Mouse (Mus musculus) spleen, embryonic (tissue): Measurements from ENCODE around the gene Gm17359.

Experiments
- CTCF ChIA-PET: fragments of 350-600 bp; sonication (Branson Sonifier 250); formaldehyde crosslinking; loops from one replicate; lab custom pipeline; 2022; lab: Charles Lee

The Gm17359 gene

GRCm38 (mm10) chr3:79342961-79343735 is 6.7 kb downstream of the Gm17359 start:
- CTCF ChIA-PET, result no interaction called here

DNA sequence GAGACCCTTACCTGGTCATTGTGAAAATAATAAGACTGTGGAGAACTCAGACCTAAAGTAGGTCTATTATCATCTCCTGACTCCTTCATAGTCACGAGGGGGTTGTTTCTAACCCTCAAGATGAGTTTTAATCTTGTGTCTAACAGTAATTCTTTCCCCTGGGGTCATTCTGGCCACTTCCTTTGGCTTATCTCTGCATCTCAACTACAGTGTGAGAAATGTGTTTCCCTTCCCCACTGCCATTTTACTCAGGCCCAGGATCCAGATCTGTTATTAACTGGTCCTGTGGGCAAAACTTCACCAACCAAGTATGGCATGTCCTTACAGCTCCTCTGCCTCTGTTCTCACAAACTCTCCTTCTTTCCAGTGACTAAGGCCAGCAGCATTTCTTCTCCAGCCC is 12.8 kb downstream of the Gm17359 start:
- CTCF ChIA-PET, result no interaction called here

- CTCF ChIA-PET, result no interaction called here
Measured at GRCm38 (mm10) chr3:79358721-79359120, 22.3 kb downstream of the Gm17359 start.

- CTCF ChIA-PET, result no interaction called here
Measured at GRCm38 (mm10) chr3:79360317-79361101, 24.0 kb downstream of the Gm17359 start.

GRCm38 (mm10) chr3:79366098-79366497 is 29.6 kb downstream of the Gm17359 start:
- CTCF ChIA-PET, result no interaction called here

GRCm38 (mm10) chr3:79368306-79368705 is 31.8 kb downstream of the Gm17359 start:
- CTCF ChIA-PET, result no interaction called here

- CTCF ChIA-PET, result no interaction called here
Measured at GRCm38 (mm10) chr3:79370385-79370929, 34.0 kb downstream of the Gm17359 start.

- CTCF ChIA-PET, result no interaction called here
Measured at GRCm38 (mm10) chr3:79371506-79372195, 35.2 kb downstream of the Gm17359 start.

GRCm38 (mm10) chr3:79373930-79374329 is 37.5 kb downstream of the Gm17359 start:
- CTCF ChIA-PET, result no interaction called here

DNA sequence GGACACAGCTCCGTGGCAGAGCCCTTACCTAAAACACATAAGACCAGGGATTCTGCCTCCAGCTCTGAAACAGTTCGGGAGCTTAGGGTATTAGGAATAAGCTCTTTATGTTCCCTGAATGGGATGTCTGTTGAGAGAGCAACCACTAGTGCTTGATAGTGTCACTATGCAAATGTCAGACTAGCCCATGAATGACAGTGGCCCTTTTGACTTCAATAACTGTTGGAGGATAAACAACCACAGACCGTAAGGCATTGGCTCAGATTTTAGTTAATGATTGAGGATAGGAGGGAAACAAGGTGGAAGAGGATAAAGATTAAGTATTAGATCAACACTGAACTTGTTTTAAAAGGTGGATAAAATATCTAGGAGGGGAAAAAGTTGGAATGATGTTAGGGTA is 41.6 kb downstream of the Gm17359 start:
- CTCF ChIA-PET, result no interaction called here

DNA sequence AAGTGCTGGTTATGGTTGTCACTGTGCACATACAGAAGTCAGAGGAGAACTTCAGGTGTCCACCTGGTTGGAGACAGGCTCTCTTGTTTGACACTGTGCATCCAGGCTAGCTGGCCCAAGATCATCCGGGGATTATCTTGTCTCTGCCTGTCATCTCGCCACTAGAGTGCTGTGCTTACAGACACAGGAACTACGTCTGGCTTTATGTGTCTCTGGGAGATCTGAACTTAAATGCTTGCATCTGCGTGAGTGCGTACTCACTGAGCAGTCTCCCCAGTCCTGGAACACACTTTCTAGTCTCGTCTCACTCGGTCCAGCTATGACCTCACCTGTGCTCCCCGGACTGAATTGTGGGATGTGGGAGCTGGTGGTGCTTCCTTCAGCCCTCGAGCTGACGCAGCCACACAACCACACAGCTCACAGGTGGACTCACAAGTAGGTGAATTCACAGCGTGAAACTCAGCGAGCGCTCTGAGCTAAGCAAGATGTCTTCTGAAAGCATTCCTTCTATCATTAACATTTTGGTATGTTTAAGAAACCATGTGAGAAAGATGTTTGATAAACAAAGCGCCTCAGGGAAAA is 42.9 kb downstream of the Gm17359 start:
- CTCF ChIA-PET, result no interaction called here

- CTCF ChIA-PET, result interaction anchor here (0.7 kb wide), 1 partner anchor 20 kb away, joined by 3 read pairs; no protein-coding TSS in a partner anchor
Measured at GRCm38 (mm10) chr3:79379873-79380595, 43.6 kb downstream of the Gm17359 start.

GRCm38 (mm10) chr3:79381398-79381797 is 44.9 kb downstream of the Gm17359 start:
- CTCF ChIA-PET, result no interaction called here

GRCm38 (mm10) chr3:79385434-79386029 is 49.1 kb downstream of the Gm17359 start:
- CTCF ChIA-PET, result no interaction called here

DNA sequence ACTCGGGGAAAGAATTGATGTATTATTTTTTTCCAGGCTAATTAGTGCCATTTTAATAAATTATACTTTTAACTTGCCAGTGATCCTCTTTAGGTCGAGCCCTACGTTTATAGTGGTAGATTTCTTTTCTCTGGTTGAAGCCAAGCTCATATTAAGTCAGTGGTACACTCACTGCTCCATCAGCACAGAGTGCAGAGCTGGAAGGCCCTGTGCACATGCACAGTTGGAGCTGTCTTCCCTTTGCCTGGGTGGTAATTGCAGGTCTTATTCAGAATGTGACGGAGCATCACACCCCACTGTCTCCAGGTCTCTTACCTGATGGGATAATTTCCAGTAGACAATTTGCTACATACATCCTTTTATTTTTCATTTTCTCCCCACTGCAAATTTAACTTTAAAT is 52.6 kb downstream of the Gm17359 start:
- CTCF ChIA-PET, result no interaction called here

DNA sequence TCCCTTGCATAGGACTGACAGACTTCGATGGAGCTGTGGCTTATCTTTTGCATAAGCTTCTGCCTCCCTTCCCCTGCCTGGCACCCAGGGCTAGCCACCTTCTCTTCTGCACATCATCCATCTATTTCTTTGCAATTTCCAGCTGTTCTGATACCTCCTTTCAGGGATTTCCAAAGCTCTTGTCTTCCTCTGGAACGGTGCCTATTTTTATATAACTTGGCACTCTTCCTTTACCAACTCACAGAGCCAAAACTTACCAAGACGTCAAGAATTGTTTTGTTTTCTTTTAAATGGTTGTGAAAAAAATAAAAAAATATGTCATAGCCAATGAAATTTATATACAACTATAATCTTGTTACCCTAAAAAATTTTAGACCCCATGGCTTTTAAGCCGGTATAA is 64.1 kb downstream of the Gm17359 start:
- CTCF ChIA-PET, result no interaction called here

- CTCF ChIA-PET, result no interaction called here
Measured at GRCm38 (mm10) chr3:79402056-79402455, 65.6 kb downstream of the Gm17359 start.

DNA sequence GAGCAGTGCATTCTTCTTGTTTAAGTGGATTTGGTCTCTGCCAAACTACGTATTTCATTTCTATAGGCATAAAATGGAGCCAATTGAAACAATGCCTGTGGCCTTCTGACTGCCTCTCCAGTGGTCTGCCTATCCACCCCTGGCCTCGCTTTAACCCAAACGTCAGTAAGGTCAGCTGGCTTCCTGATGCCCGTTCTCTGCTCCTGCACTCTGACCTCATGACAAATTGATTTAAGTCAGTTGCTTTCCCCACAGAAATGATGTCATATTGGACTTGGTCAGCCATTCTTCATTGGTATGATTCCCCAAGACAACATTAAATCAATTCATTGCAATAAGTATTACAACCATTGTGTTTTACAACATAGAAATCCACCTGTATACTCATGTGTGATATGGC is 72.1 kb downstream of the Gm17359 start:
- CTCF ChIA-PET, result no interaction called here

- CTCF ChIA-PET, result no interaction called here
Measured at GRCm38 (mm10) chr3:79409927-79410628, 73.6 kb downstream of the Gm17359 start.

DNA sequence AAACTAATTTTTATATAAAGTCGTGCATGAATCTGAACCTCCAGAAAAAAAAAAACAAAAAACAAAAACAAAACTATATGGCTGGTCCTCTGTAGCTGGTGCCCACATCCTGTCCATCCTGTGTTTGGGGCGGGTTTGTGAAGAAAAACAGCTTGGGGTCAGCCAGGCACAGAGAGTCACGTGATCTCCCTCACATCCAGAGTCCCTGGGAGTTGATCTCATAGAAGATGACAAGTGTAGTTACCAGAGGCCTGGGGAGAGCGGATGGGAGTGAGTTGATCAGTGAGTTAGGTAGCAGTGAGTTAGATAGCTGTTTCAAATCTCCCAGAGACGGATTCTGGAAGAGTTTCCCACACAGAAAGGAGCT is 74.2 kb downstream of the Gm17359 start:
- CTCF ChIA-PET, result no interaction called here
